In the genomic region with DNA sequence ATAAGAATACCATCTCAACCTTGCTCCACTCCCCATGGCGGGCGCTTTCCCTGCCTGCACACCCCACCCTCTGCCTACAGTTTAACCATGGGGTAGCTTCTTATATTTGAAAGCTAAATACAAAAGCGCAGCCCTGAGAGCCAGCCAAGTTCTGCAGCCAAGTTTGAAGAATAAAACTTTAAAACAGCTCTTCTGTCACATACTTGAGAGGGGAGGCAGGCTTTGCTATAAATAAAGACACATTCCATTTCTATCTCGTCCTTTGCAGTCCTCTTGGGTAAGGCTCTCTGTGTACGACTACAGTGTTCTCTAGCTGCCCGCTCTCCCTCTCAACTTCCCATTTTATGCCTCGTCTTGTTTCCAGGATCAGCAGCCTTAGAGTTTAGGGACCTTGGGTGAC, we compare ENCODE assay signal across 11 mouse cellular contexts.
DNase-seq lines count a peak whose midpoint lies in the region; ATAC-seq and TF ChIP-seq lines count a peak whose summit lies in the region.
"Had no signal": no experiment of that assay in that cellular context is flagged by ENCODE, and none has a peak within 500 bp of the region (broad histone marks: within the 10 kb centered on the region; RNA-seq: fewer than 3 reads in every experiment).

No protein-coding gene starts in this region.

- H3K4me1 ChIP-seq in heart, embryonic 11.5 days (ENCODE audit: control insufficient read depth, insufficient read depth, low read length): peaks cover 7% of the 10 kb centered on the region; the same call in 1 of the 2 replicates
- no peaks in the 10 kb centered on the region for H3K4me1 ChIP-seq in forebrain, embryonic 12.5 days
- H3K4me1 ChIP-seq in cerebellum, adult 2 months (ENCODE audit: control insufficient read depth, insufficient read depth, low read length): peaks cover 4% of the 10 kb centered on the region
- H3K4me1 ChIP-seq: midbrain, embryonic 12.5 days had no signal

- peak overlapping the region; percentile 54 for H3K9ac ChIP-seq in heart, embryonic 11.5 days (ENCODE audit: low read depth, low read length)
- H3K9ac ChIP-seq in forebrain, embryonic 12.5 days: no peak overlapping the region
- H3K9ac ChIP-seq: midbrain, embryonic 12.5 days had no signal

- no peak for TF ChIP-seq POLR2A in cerebellum, adult 2 months (IDR thresholded peaks at IDR 0.05; ENCODE audit: borderline replicate concordance, insufficient read depth, low read length)

- DNase-seq in gastrocnemius, postnatal 10 days: peak; percentile 5
- DNase-seq in gastrocnemius, postnatal 25 days: no peak
- peak; percentile 82 for DNase-seq in brain, adult 2 months (ENCODE audit: low read depth, low spot score)
- DNase-seq in left cerebral cortex, postnatal 36 days (ENCODE audit: low spot score in 2 of 2): peak; percentile 50 to 61
- DNase-seq in thymus, postnatal 25 days: no peak
- no peak for DNase-seq in cerebellum, adult 2 months
- DNase-seq: thymus, postnatal 14 days had no signal

- H3K36me3 ChIP-seq in heart, embryonic 11.5 days (ENCODE audit: control insufficient read depth, insufficient read depth, low read length): no peaks in the 10 kb centered on the region
- no peaks in the 10 kb centered on the region for H3K36me3 ChIP-seq in forebrain, embryonic 12.5 days (replicated peaks)
- H3K36me3 ChIP-seq: midbrain, embryonic 12.5 days had no signal

- no peak overlapping the region for H3K4me3 ChIP-seq in heart, embryonic 11.5 days (ENCODE audit: low read depth, low read length)
- H3K4me3 ChIP-seq in forebrain, embryonic 12.5 days (replicated peaks): no peak overlapping the region
- no peak overlapping the region for H3K4me3 ChIP-seq in cerebellum, adult 2 months (replicated peaks; ENCODE audit: insufficient read depth, low read depth, low read length)
- H3K4me3 ChIP-seq: midbrain, embryonic 12.5 days had no signal

- ATAC-seq in heart, embryonic 11.5 days (replicated peaks; ENCODE audit: insufficient number of reproducible peaks, low FRiP score, low TSS enrichment): no peak; the same call in 1 of the 2 replicates
- ATAC-seq in forebrain, embryonic 12.5 days (ENCODE audit: low FRiP score): no peak
- ATAC-seq: hindbrain, postnatal 0 days had no signal

- WGBS in heart, embryonic 11.5 days (ENCODE audit: insufficient replicate concordance): 35% methylated on average over 7 of the region's 7 CpGs
- 79% methylated on average over 7 of the region's 7 CpGs for WGBS in forebrain, embryonic 12.5 days
- 83% methylated on average over 7 of the region's 7 CpGs for WGBS in cerebellum, adult 2 months

- intact Hi-C loops in left cerebral cortex, postnatal 36 days (cut with DNase I): no loop called here

- TF ChIP-seq CTCF in cerebellum, adult 2 months (IDR thresholded peaks at IDR 0.05; ENCODE audit: borderline replicate concordance, insufficient read depth, low read depth, low read length): no peak

- no peaks in the 10 kb centered on the region for H3K27me3 ChIP-seq in heart, embryonic 11.5 days (ENCODE audit: control insufficient read depth, insufficient read depth, low read length)
- H3K27me3 ChIP-seq in forebrain, embryonic 12.5 days: no peaks in the 10 kb centered on the region
- H3K27me3 ChIP-seq in cerebellum, adult 2 months (ENCODE audit: control insufficient read depth, insufficient read depth, low read length): no peaks in the 10 kb centered on the region
- H3K27me3 ChIP-seq: midbrain, embryonic 12.5 days had no signal

- H3K27ac ChIP-seq in heart, embryonic 11.5 days (ENCODE audit: low read depth, low read length): peak overlapping the region; percentile 94
- H3K27ac ChIP-seq in forebrain, embryonic 12.5 days: no peak overlapping the region
- no peak overlapping the region for H3K27ac ChIP-seq in cerebellum, adult 2 months (ENCODE audit: insufficient read depth, low read length)
- H3K27ac ChIP-seq: hindbrain, postnatal 0 days; midbrain, embryonic 12.5 days had no signal

- H3K9me3 ChIP-seq in heart, embryonic 11.5 days (replicated peaks; ENCODE audit: control insufficient read depth, low read length): no peaks in the 10 kb centered on the region
- no peaks in the 10 kb centered on the region for H3K9me3 ChIP-seq in forebrain, embryonic 12.5 days
- H3K9me3 ChIP-seq: midbrain, embryonic 12.5 days had no signal

- H3K4me2 ChIP-seq in heart, embryonic 11.5 days: peak overlapping the region; percentile 45
- H3K4me2 ChIP-seq in forebrain, embryonic 12.5 days: no peak overlapping the region
- H3K4me2 ChIP-seq: midbrain, embryonic 12.5 days had no signal

Comparison
In these comparisons a context has a peak if more than half of its experiments do, and no peak if none do; other contexts are left out.
1. DNase-seq: peak in gastrocnemius, postnatal 10 days (single experiment), brain, adult 2 months (single experiment) and left cerebral cortex, postnatal 36 days (2 of 2); none in gastrocnemius, postnatal 25 days (single experiment), thymus, postnatal 25 days (single experiment) and cerebellum, adult 2 months (0 of 2).